Mouse (Mus musculus): Measurements from ENCODE around the gene Hspb11. TPM values are rescaled to one million over a fixed set of nuclear protein-coding genes. Genes with fewer than 3 reads are reported as not detected.

The Hspb11 gene
- 40.4 and 40.8 TPM in 2 replicates for polyA plus RNA-seq (2015; fragmentation: Nextera tagmentation; extraction: Ambion mirVana)

GRCm38 (mm10) chr4:107253125-107254091 is at the start of gene Hspb11, which contains the start of gene Lrrc42:
Hspb11 (plus strand) TSS chr4:107253593.
Lrrc42 (minus strand) TSS chr4:107253532.
- ATAC-seq (replicated peaks; ENCODE audit: low FRiP score) = peak; percentile 96
- Histone ChIP-seq H3K27me3 (no peaks in the 10 kb centered on the region), H3K4me1 (peaks cover 31% of the 10 kb centered on the region), H3K4me3 (replicated peaks) (peak within 1 kb of the TSS; percentile 81), H3K27ac (peak within 1 kb of the TSS; percentile 88), H3K9ac (peak within 1 kb of the TSS; percentile 74), H3K4me2 (peak within 1 kb of the TSS; percentile 73), H3K9me3 (replicated peaks) (no peaks in the 10 kb centered on the region), H3K36me3 (no peaks in the 10 kb centered on the region)
- WGBS = under 1% methylated on average over 100 of the region's 101 CpGs

- Histone ChIP-seq H3K36me3 (peaks cover 64% of the 10 kb centered on the region), H3K9ac (no peak overlapping the region), H3K4me1 (peaks cover 12% of the 10 kb centered on the region; the same call in 1 of the 2 replicates), H3K4me3 (replicated peaks) (no peak overlapping the region), H3K27ac (no peak overlapping the region), H3K27me3 (no peaks in the 10 kb centered on the region), H3K9me3 (replicated peaks) (no peaks in the 10 kb centered on the region), H3K4me2 (no peak overlapping the region)
- WGBS = 98% methylated on average over 2 of the region's 2 CpGs
- no peak for ATAC-seq (replicated peaks; ENCODE audit: low FRiP score)
These were observed 46.4 kb upstream of the Hspb11 start for GRCm38 (mm10) chr4:107207016-107207415.

- Histone ChIP-seq H3K27ac (no peak within 1 kb of the TSS), H3K36me3 (peaks cover 45% of the 10 kb centered on the region), H3K9me3 (replicated peaks) (no peaks in the 10 kb centered on the region), H3K4me1 (peaks cover 17% of the 10 kb centered on the region; the same call in 1 of the 2 replicates), H3K9ac (no peak within 1 kb of the TSS), H3K4me3 (replicated peaks) (no peak within 1 kb of the TSS), H3K27me3 (no peaks in the 10 kb centered on the region), H3K4me2 (no peak within 1 kb of the TSS)
- 65% methylated on average over 3 of the region's 3 CpGs for WGBS
- ATAC-seq (replicated peaks; ENCODE audit: low FRiP score) = no peak
These were observed 44.5 kb upstream of the Hspb11 start, which contains the start of gene Ldlrad1 for GRCm38 (mm10) chr4:107208880-107209279. Ldlrad1 (plus strand) TSS chr4:107209180.

- peak; percentile 62; the same call in 1 of the 2 replicates for ATAC-seq (replicated peaks; ENCODE audit: low FRiP score)
- no peak overlapping the region for H3K4me2 ChIP-seq
- peak overlapping the region; percentile 37; the same call in 1 of the 2 replicates for H3K27ac ChIP-seq
These were observed 42.8 kb upstream of the Hspb11 start for GRCm38 (mm10) chr4:107210483-107211097.

GRCm38 (mm10) chr4:107211465-107211864 is 41.9 kb upstream of the Hspb11 start:
- H3K27me3 ChIP-seq = no peaks in the 10 kb centered on the region
- no peaks in the 10 kb centered on the region for H3K9me3 ChIP-seq (replicated peaks)
- WGBS = 80% methylated on average over 4 of the region's 4 CpGs
- H3K4me1 ChIP-seq = peaks cover 17% of the 10 kb centered on the region; the same call in 1 of the 2 replicates
- no peak overlapping the region for H3K4me2 ChIP-seq
- H3K36me3 ChIP-seq = peaks cover 21% of the 10 kb centered on the region
- no peak overlapping the region for H3K9ac ChIP-seq
- no peak overlapping the region for H3K27ac ChIP-seq
- no peak overlapping the region for H3K4me3 ChIP-seq (replicated peaks)
- no peak for ATAC-seq (replicated peaks; ENCODE audit: low FRiP score)

More at GRCm38 (mm10) chr4:107210483-107211097, 42.8 kb upstream of the Hspb11 start:
- Histone ChIP-seq H3K27me3 (no peaks in the 10 kb centered on the region), H3K4me3 (replicated peaks) (no peak overlapping the region), H3K36me3 (peaks cover 29% of the 10 kb centered on the region), H3K4me1 (peaks cover 17% of the 10 kb centered on the region; the same call in 1 of the 2 replicates), H3K9me3 (replicated peaks) (no peaks in the 10 kb centered on the region), H3K9ac (no peak overlapping the region)
- WGBS = 50% methylated on average over 5 of the region's 5 CpGs

- Histone ChIP-seq H3K27ac (no peak overlapping the region), H3K27me3 (no peaks in the 10 kb centered on the region), H3K9ac (no peak overlapping the region), H3K36me3 (peaks cover 17% of the 10 kb centered on the region), H3K4me2 (no peak overlapping the region), H3K4me1 (peaks cover 17% of the 10 kb centered on the region; the same call in 1 of the 2 replicates), H3K9me3 (replicated peaks) (no peaks in the 10 kb centered on the region), H3K4me3 (replicated peaks) (no peak overlapping the region)
- ATAC-seq (replicated peaks; ENCODE audit: low FRiP score) = no peak
- 71% methylated on average over 5 of the region's 5 CpGs for WGBS
These were observed 41.5 kb upstream of the Hspb11 start for GRCm38 (mm10) chr4:107211936-107212335.

GRCm38 (mm10) chr4:107213279-107214011 is 39.9 kb upstream of the Hspb11 start:
- Histone ChIP-seq H3K36me3 (0 out of 2 replicates have a peak, but pooled peaks cover 4% of the 10 kb centered on the region), H3K4me1 (peaks cover 17% of the 10 kb centered on the region; the same call in 1 of the 2 replicates), H3K27ac (no peak overlapping the region), H3K27me3 (no peaks in the 10 kb centered on the region), H3K4me3 (replicated peaks) (no peak overlapping the region), H3K4me2 (no peak overlapping the region), H3K9ac (no peak overlapping the region), H3K9me3 (replicated peaks) (no peaks in the 10 kb centered on the region)
- no peak for ATAC-seq (replicated peaks; ENCODE audit: low FRiP score)
- WGBS = 63% methylated on average over 12 of the region's 12 CpGs

- Histone ChIP-seq H3K4me1 (0 out of 2 replicates have a peak, but pooled peaks cover 5% of the 10 kb centered on the region), H3K27ac (no peak overlapping the region), H3K4me2 (no peak overlapping the region), H3K4me3 (replicated peaks) (no peak overlapping the region), H3K36me3 (no peaks in the 10 kb centered on the region), H3K9me3 (replicated peaks) (no peaks in the 10 kb centered on the region), H3K27me3 (no peaks in the 10 kb centered on the region), H3K9ac (no peak overlapping the region)
- 0 out of 2 replicates have a peak, but pooled peaks have one; percentile 62 for ATAC-seq (replicated peaks; ENCODE audit: low FRiP score)
- WGBS = 81% methylated on average over 9 of the region's 9 CpGs
These were observed 35.8 kb upstream of the Hspb11 start for GRCm38 (mm10) chr4:107217574-107217973.

GRCm38 (mm10) chr4:107221524-107221923 is 31.9 kb upstream of the Hspb11 start:
- 91% methylated on average over 5 of the region's 5 CpGs for WGBS
- Histone ChIP-seq H3K27ac (no peak overlapping the region), H3K4me3 (replicated peaks) (no peak overlapping the region), H3K4me2 (no peak overlapping the region), H3K4me1 (no peaks in the 10 kb centered on the region), H3K9me3 (replicated peaks) (no peaks in the 10 kb centered on the region), H3K9ac (no peak overlapping the region), H3K27me3 (no peaks in the 10 kb centered on the region), H3K36me3 (no peaks in the 10 kb centered on the region)
- ATAC-seq (replicated peaks; ENCODE audit: low FRiP score) = no peak

- no peak for ATAC-seq (replicated peaks; ENCODE audit: low FRiP score)
- Histone ChIP-seq H3K4me1 (no peaks in the 10 kb centered on the region), H3K9ac (no peak overlapping the region), H3K4me3 (replicated peaks) (no peak overlapping the region), H3K27ac (no peak overlapping the region), H3K36me3 (no peaks in the 10 kb centered on the region), H3K27me3 (no peaks in the 10 kb centered on the region), H3K9me3 (replicated peaks) (no peaks in the 10 kb centered on the region), H3K4me2 (no peak overlapping the region)
- 83% methylated on average over 11 of the region's 11 CpGs for WGBS
These were observed 29.9 kb upstream of the Hspb11 start for GRCm38 (mm10) chr4:107223225-107224204.

Measured in kidney, embryonic 15.5 days (tissue).